Mouse (Mus musculus) forebrain, embryonic 16.5 days (tissue): ENCODE data around the gene Scd3. TPM values are rescaled to one million over a fixed set of nuclear protein-coding genes. Genes with fewer than 3 reads are reported as not detected.
"Not testable (repeated sequence)": the region's sequence is repeated elsewhere in the genome, so short reads cannot be mapped to it uniquely, and the experiment has no call there.

ENCODE experiments used
- ATAC-seq: fragments of 200-750 bp; cut with Nextera tagmentation; 2 replicates; pipeline ENCODE4 v1.8.0; 2017; ENCODE audit warnings: mild to moderate bottlenecking, moderate library complexity
- H3K27ac ChIP-seq: fragments of 300-500 bp; sonication (generic); 2 replicates; pipeline ENCODE4 v1.5.1; 2014; ENCODE audit warnings: low read length, control low read depth
- H3K27me3 ChIP-seq: fragments of 300-500 bp; sonication (generic); replicated peaks from 2 replicates; pipeline ENCODE4 v1.6.1; 2014; ENCODE audit warnings: low read length; ENCODE audit not compliant: control insufficient read depth, insufficient read depth
- H3K36me3 ChIP-seq: fragments of 300-500 bp; sonication (generic); 2 replicates; pipeline ENCODE4 v1.6.1; 2014; ENCODE audit not compliant: control insufficient read depth, insufficient read depth
- H3K4me1 ChIP-seq: fragments of 300-500 bp; sonication (generic); replicated peaks from 2 replicates; pipeline ENCODE4 v1.6.1; 2014; ENCODE audit warnings: low read length; ENCODE audit not compliant: control insufficient read depth, insufficient read depth
- H3K4me2 ChIP-seq: fragments of 300-500 bp; sonication (generic); 2 replicates; pipeline ENCODE4 v1.6.1; 2014; ENCODE audit warnings: mild to moderate bottlenecking, low read length, control low read depth
- H3K4me3 ChIP-seq: fragments of 300-500 bp; sonication (generic); replicated peaks from 2 replicates; pipeline ENCODE4 v1.5.1; 2014; ENCODE audit warnings: mild to moderate bottlenecking, low read length, control low read depth
- H3K9ac ChIP-seq: fragments of 300-500 bp; sonication (generic); replicated peaks from 2 replicates; pipeline ENCODE4 v1.6.1; 2014; ENCODE audit warnings: low read depth, low read length, control low read depth
- H3K9me3 ChIP-seq: fragments of 300-500 bp; sonication (generic); 2 replicates; pipeline ENCODE4 v1.6.1; 2016; ENCODE audit warnings: low read length; ENCODE audit not compliant: control insufficient read depth
- WGBS: fragments of 180-500 bp; shearing (Covaris S2); extraction: QIAGEN DNeasy Blood & Tissue Kit; methylation state at CpG from one replicate; pipeline ENCODE4 v1.1.7; 2014; 5-methylcytosine and 5-hydroxymethylcytosine counted together
- polyA plus RNA-seq: library from polyadenylated mRNA; unstranded; fragments of >200 nt; fragmentation: Nextera tagmentation; extraction: Ambion mirVana; gene quantifications from 2 replicates; pipeline ENCODE4 v1.2.1, GENCODE M21; 2015

The Scd3 gene
- polyA plus RNA-seq, 1 experiment from 2014 or later, result 2.1 TPM

- H3K4me3 ChIP-seq, result peak overlapping the region; percentile 49
- peak overlapping the region; percentile 51 for H3K27ac ChIP-seq
- H3K9ac ChIP-seq, result peak overlapping the region; percentile 30
- H3K4me1 ChIP-seq, result peaks cover 23% of the 10 kb centered on the region
- H3K27me3 ChIP-seq, result no peaks in the 10 kb centered on the region
- WGBS, result 2% methylated on average over 36 of the region's 36 CpGs
- H3K4me2 ChIP-seq, result peak overlapping the region; percentile 80
- H3K9me3 ChIP-seq, result no peaks in the 10 kb centered on the region
- H3K36me3 ChIP-seq, result no peaks in the 10 kb centered on the region
- peak; percentile 97 for ATAC-seq
Observed at GRCm38 (mm10) chr19:44248081-44248853, 45.2 kb downstream of the Scd3 start.

GRCm38 (mm10) chr19:44248854-44249351 is 45.8 kb downstream of the Scd3 start:
- no peak for ATAC-seq
- Histone ChIP-seq H3K27ac (peak overlapping the region; percentile 51), H3K4me3 (no peak overlapping the region), H3K9ac (no peak overlapping the region), H3K27me3 (no peaks in the 10 kb centered on the region), H3K4me2 (no peak overlapping the region), H3K9me3 (no peaks in the 10 kb centered on the region), H3K4me1 (peaks cover 23% of the 10 kb centered on the region), H3K36me3 (no peaks in the 10 kb centered on the region)
- 66% methylated on average over 11 of the region's 11 CpGs for WGBS

- not testable (repeated sequence) for H3K9me3 ChIP-seq, H3K36me3 ChIP-seq, H3K9ac ChIP-seq, ATAC-seq, H3K4me3 ChIP-seq, H3K4me2 ChIP-seq, H3K27me3 ChIP-seq, H3K27ac ChIP-seq
- H3K4me1 ChIP-seq, result peaks cover 20% of the 10 kb centered on the region
- 93% methylated on average over 6 of the region's 6 CpGs for WGBS
Observed at GRCm38 (mm10) chr19:44251138-44251537, 48.1 kb downstream of the Scd3 start.

GRCm38 (mm10) chr19:44251936-44252558 is 49.0 kb downstream of the Scd3 start:
- H3K9ac ChIP-seq, result no peak overlapping the region
- WGBS, result 74% methylated on average over 12 of the region's 12 CpGs
- H3K9me3 ChIP-seq, result no peaks in the 10 kb centered on the region
- no peak overlapping the region for H3K4me3 ChIP-seq
- H3K27ac ChIP-seq, result no peak overlapping the region
- no peak overlapping the region for H3K4me2 ChIP-seq
- peaks cover 12% of the 10 kb centered on the region for H3K4me1 ChIP-seq
- no peaks in the 10 kb centered on the region for H3K36me3 ChIP-seq
- H3K27me3 ChIP-seq, result no peaks in the 10 kb centered on the region
- ATAC-seq, result no peak

- WGBS, result 96% methylated on average over 4 of the region's 4 CpGs
Observed at GRCm38 (mm10) chr19:44254106-44254505, 51.0 kb downstream of the Scd3 start.

GRCm38 (mm10) chr19:44257377-44257966 is 54.4 kb downstream of the Scd3 start:
- Histone ChIP-seq H3K4me3 (no peak overlapping the region), H3K36me3 (no peaks in the 10 kb centered on the region), H3K9ac (no peak overlapping the region), H3K4me2 (no peak overlapping the region), H3K9me3 (no peaks in the 10 kb centered on the region), H3K4me1 (no peaks in the 10 kb centered on the region), H3K27me3 (no peaks in the 10 kb centered on the region), H3K27ac (no peak overlapping the region)
- 91% methylated on average over 13 of the region's 13 CpGs for WGBS
- no peak for ATAC-seq

More at GRCm38 (mm10) chr19:44254106-44254505, 51.0 kb downstream of the Scd3 start:
- not testable (repeated sequence) for H3K36me3 ChIP-seq, ATAC-seq, H3K4me1 ChIP-seq, H3K4me2 ChIP-seq, H3K9ac ChIP-seq, H3K4me3 ChIP-seq, H3K27ac ChIP-seq, H3K27me3 ChIP-seq, H3K9me3 ChIP-seq

GRCm38 (mm10) chr19:44259484-44259883 is 56.4 kb downstream of the Scd3 start:
- Histone ChIP-seq H3K36me3 (no peaks in the 10 kb centered on the region), H3K9me3 (no peaks in the 10 kb centered on the region), H3K4me1 (no peaks in the 10 kb centered on the region), H3K27me3 (no peaks in the 10 kb centered on the region), H3K4me2 (no peak overlapping the region), H3K4me3 (no peak overlapping the region), H3K9ac (no peak overlapping the region), H3K27ac (no peak overlapping the region)
- 65% methylated on average over 4 of the region's 4 CpGs for WGBS
- no peak for ATAC-seq

GRCm38 (mm10) chr19:44260487-44260886 is 57.4 kb downstream of the Scd3 start:
- no peak overlapping the region for H3K4me2 ChIP-seq
- H3K36me3 ChIP-seq, result no peaks in the 10 kb centered on the region
- no peaks in the 10 kb centered on the region for H3K9me3 ChIP-seq
- H3K27me3 ChIP-seq, result no peaks in the 10 kb centered on the region
- H3K4me1 ChIP-seq, result no peaks in the 10 kb centered on the region
- WGBS, result 82% methylated on average over 5 of the region's 5 CpGs
- no peak overlapping the region for H3K27ac ChIP-seq
- no peak overlapping the region for H3K4me3 ChIP-seq
- no peak overlapping the region for H3K9ac ChIP-seq
- no peak for ATAC-seq

- ATAC-seq, result no peak
- Histone ChIP-seq H3K9ac (no peak overlapping the region), H3K27ac (no peak overlapping the region), H3K4me3 (no peak overlapping the region), H3K36me3 (no peaks in the 10 kb centered on the region), H3K4me2 (no peak overlapping the region), H3K9me3 (no peaks in the 10 kb centered on the region), H3K27me3 (no peaks in the 10 kb centered on the region), H3K4me1 (peaks cover 3% of the 10 kb centered on the region; the same call in 1 of the 2 replicates)
- 66% methylated on average over 7 of the region's 7 CpGs for WGBS
Observed at GRCm38 (mm10) chr19:44261774-44262173, 58.7 kb downstream of the Scd3 start.
